Mouse (Mus musculus): ENCODE measurements around the gene Cks1b.

Cks1b gene

DNA sequence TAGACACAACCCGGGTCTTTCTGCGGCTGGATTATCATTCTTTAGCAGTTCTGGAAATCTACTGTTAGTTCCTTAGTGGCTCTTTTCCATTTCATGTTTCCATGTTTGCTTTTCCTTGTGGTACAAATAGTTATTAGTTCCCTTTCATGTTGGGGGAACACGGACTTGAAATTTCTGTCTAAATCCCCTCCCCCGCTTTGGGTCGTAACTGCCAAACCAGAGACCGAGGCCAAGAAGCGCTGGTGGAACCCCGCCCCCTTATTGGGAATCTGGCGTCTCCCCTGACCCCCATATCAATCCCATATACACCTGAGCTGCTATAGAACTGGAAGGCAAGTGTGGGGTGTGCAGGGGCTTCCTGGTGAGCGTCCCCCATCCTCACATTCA, 22.8 kb downstream of the Cks1b start:
- peak; percentile 47 for DNase-seq

DNA sequence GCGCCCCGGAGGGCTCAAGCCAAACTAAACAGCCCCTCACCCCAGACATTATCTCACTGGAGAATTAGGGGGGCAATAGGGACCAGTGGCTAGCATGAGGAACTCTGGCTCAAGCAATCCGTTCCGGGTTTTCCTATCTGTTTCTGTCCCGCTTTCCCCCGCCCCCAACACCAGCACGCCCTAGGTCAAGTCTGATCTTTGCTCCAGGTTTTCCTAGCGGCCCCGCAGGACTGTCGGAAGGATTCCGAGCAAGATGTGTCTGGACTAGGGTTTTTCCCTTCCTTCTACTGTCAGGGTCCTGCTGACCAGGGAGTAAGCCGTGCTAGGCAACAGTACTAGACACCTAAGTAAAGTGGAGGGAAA, 23.3 kb downstream of the Cks1b start:
- DNase-seq = peak; percentile 94

DNA sequence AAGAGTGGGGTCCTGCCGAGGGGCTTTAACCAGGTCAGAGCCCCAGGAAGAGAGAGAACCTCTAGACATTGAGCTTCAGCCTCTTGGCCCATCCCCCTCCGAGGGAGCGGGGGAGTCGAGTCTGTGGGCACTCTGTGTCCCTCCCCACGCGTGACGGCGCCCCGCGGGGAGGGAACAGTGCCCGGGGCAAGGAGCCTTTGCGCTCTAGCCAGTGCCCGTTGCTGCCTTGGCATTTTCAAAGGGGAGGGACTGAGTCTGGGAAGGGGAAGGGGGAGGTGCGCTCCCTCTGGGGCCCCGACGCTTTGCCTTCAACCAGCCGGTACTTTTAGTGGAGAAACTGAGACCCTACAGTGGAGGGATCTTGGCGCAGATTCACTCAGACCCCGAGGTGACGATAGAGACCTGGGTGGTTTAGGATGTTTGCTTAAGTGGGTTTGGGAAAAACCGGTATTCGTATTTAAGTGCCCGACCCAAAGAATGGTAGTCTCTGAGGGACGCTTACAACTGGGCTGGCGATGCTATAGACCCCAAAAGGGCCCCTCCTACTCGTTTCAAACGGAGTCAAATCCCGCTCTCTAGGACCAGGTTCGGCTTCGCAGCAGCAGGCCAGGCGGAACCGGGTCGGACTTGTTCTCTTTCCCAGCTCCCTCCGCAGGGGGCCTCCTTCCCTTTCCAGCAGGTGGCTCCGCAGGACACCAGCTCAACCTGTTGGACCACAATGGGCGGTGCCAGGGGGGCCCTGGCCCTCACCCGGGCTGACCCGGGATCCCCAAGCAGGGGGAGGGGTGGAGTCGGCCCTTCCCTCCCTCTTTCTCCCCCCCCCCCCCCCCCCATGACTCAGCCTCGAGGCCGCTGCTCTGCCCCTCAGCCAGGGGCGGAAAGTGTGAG, 23.9 kb downstream of the Cks1b start, which contains the start of gene Zbtb7b:
Zbtb7b (minus strand) TSS at position 771 of the 888 bp plus-strand sequence.
- DNase-seq = peak; percentile 94

DNA sequence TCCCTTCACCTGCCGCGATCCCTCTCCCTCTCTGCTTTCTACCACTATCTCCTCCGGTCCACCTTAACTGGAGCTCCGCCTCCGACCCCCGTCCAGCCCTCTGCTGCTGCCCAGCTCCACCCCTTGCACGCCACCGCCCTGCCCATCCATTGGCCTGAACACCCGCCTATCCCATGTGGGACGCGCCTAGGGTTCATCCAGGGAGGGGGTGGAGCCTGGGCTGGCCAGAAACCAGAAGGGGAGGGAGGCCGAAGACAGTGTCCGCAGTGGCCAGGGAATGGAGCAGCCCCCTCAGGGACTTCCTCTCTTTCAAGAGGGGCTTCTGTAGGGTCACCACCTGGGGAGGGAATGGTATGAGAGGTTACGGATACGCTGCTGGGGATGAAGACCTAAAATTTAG, 24.6 kb downstream of the Cks1b start:
- DNase-seq = peak; percentile 99

DNA sequence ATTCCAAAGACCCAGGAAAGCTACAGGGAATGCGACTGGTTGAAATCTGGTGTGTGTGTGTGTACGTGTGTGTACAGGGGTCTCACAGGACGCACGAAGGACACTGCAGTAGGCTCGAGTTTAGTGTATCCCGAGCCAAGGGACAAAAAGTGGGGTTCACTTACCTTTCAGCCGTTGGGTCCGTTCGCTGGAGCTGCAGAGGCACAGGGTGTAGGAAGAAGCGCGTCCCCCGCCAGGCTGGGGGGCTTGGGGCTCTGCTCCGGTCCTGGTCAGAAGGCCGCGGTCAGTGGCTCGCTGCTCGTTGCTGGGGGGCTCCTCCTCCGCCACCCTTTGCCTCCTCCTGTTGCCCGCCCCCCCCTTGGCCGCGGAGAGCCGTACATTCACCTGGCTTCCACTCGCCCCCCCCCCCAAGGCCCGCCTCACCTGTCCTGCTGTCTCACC, 25.3 kb downstream of the Cks1b start:
- DNase-seq = peak; percentile 60

DNA sequence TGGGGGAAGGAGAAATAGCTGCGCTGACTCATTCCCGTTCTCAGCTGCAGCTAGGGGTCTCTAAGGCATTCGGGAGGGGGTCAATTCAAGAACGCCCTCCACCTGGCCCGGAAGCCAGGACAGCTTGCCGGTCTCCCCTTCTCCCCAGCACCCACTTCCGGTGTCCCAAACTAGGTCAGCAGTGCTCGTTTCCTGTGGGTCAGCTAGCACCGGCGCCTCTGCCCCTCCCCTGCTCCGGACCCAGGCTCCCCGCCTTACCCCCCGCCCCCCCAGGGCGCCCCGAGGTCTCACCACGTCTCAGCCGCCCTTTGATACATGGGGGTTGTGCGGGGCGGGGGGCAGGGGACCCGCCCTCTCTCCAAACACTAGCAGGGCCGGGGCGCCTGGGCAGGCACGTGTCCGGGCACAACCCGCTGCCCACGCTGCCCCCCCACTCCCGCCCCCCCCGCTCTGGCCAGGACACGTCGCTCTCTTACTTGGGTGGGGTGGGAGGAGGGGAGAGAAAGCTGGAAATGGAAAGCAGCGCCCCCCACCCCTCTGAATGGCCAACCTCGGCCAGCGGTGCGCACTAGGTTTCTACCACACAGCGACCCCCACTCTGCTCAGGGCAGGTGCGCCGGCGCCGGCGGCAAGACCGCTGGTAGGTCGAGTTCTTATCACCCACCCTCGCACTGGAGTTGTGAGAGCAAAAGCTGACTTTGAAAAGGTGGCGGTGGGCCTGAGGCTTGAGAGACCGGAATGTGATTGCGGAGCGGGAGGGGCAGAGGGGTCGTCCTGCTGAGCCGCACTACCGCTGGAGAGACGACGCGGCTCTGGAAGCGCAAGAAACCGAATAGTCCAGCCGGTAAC, 26.3 kb downstream of the Cks1b start:
- peak; percentile 80 for DNase-seq

DNA sequence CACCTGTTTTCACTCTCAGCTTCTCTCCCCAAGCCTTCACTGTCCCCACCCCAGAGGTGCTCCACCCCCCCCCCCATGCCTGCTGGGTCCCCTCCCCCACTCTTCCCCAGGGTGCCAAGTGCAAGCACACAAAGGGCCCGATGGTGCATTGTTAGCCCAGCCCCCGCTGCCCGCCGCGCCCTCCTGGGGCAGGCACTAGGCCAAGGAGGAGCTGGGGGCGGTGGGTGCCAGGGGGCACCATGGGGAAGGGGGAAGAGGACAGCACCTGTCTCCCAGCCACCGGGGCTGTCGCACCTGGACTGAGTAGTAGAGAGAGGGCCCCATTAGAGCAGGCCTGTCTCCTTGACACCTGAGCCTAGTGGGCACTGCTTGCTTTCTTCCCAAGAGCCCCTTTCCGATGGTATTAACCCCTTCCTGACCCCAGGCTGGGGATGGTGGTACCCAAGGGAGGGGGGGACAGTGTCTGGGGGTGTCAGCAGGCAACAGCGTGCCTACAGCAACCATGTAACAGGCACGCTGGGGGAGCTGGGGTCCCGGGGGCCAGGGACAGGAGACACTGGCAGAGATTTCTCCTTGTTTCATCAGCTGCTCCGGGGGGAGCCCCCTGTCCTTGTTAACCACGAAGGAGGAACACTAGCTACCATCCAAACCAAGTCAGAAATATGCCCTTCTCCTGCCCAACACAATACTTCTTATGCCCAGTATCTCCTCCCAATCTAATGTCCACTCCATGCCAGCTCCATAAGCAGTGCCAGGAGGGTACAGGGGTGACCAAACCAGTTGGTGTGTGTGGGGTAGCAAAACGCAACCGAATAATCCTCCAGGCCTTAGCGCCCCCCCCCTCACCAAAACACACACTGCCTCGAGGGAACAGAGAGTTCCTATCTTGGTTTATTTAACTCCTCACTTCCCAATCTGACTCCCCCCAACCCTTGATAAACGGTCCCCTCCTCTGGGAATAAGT, 27.2 kb downstream of the Cks1b start:
- no peak for DNase-seq

DNA sequence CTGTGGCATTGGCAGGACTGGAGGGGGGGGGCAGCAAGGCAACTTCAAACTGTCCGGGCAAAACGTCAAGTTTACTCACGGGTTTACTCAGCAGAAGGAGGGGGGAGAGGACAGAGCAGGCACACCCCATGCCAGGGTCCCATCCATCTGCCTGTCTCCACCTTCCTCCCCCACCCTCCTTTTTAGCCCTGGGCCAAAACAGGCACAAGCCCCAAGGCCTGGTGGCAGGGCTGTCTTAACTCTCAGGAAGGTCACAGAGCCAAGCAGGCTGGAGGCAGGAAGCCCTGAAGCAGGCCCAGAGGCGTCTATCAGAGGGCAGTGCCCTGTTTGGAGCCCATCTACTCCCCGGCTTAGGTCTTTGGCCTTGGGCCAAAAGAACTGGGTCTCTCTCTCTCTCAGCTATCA, 28.1 kb downstream of the Cks1b start:
- DNase-seq = peak; percentile 50

DNA sequence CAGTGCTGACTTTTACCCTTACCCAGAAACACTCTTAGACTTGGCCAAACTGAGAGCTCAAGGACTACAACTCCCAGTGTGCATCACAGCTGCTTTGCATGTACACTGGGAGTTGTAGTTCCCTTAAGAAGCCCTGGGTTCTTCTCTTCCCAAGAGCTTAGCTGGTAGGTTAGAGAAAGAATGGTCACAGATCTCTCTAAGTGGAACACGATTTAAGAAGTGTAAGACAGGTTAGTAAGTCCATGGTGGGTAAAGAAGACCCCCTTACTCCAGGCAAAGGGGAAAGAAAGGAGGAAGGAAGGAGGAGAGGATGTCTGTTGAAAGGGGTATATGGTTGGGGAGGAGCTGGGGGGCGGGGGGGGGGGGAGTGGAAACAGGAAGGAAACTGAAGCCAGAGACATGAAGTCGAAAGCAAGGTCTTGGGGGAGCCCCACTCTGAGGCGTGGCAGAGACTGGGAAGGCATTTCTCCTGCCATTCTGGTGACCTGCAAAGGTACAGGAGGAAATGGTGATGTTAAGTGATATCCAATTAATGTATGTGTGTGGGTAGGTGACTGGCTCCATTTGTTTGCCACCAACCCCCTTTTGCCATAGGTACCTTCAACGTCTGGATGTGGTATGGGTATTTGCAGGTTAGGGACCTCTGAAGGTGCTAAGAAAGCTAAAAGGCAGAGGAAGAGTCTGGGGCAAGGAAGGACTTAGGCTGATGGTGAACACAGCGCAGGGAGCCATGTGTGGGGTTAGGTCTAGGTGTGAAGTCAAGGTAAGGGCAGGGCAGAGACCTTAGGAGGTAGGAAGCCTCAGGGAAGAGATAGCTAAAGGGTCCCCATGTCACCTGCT, 29.1 kb downstream of the Cks1b start:
- peak; percentile 54 for DNase-seq

DNA sequence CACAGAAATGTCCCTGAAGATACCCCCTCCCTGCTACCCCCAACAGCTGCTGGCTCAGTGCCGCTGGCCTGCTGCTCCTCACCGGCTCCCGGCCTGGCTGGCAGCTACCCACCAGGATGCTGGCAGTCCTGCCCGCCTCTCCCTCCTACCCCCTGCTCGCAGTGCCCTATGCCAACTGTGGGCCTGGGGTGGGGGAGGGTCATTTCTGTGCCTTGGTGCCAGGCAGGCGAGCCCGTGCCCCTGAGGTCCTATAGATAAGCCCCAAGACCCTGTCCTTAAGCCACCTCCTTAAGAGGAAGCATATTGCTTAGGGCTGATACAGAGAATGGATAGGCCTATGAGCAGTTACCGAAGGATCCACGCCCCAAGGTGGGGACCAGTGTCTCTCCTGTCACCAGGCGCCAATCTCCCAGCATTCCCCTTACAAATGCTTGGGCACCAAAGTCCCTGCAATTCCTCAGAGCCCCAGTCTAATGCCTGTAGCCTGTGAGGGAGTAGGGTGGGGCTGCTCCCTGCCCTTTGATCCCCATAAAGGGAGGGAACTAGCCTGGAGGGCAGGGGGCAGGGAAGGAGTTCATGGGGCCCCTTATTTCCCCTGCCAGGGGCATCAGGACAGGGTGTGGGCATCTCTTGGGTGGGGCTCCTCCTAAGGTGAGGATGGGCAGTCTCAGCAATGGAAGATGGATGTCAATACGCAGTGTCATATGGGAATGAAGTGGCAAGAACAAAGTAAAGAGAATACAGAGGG, 29.9 kb downstream of the Cks1b start:
- peak; percentile 69 for DNase-seq

DNA sequence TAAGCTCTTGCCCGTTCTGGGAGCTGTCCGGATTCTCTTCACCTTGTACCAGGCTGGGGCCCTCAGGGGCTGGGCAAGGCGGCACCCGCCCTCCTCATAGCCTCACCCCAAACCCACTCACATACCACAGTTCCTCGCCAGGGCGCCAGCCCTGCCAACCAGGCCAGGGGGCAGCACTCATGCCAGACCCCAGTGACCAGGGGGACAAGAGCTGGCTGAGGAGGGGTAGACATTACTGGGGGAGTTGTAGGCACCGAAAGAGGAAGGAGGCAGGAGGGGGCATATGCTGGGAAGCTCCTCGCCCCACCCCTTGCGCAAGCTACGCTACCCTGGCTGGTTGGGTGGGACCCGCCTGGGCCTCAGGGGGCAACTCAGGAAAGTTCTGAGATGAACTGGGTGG, 30.6 kb downstream of the Cks1b start:
- DNase-seq = no peak

DNA sequence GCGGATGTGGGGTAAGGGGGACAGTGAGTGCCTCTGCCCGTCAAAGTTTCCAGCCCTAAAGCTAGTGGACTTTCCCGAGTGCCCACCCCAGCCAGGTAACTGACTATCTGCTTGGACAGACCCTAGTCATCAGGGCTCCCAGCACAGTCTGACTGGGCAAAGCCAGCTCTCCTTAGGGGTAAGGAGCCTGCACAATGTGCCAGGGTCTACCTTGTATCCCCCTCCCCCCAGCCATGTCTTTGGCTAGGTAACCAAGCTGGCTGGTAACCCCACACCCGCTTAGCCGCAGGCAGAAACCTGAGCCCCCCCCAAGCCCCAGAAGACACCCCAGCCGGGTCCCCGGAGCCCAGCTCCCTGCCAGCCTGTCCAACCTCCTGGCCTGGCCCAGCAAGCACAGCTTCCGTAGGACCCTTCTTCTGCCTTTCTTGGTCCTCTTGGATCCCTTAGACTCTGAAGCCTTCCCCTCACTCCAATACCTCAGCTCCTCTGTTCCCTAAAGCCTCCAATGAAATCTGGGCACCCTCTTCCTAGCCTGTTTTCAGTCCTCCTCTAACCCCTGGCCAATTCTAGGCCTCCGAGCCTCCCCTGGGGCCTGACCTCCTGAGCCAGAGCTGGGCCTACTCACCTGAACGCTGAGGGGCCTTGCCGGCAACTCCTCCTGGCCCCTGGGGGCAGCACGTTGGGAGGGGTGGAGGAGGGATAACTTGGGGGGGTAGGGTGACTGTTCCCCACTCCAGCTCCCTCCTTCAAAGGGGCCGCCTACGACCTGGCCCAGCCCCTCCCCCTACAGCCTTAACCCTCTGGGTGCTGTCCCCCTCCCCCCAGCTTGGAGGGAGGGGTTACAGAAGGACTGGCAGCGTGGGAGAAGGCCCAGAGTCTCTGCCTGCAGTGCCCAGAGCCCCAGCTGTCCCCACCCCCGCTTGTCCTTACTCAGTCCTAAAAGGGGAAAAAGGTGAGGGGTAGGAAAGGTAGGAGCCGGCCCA, 31.5 kb downstream of the Cks1b start:
- DNase-seq = no peak

DNA sequence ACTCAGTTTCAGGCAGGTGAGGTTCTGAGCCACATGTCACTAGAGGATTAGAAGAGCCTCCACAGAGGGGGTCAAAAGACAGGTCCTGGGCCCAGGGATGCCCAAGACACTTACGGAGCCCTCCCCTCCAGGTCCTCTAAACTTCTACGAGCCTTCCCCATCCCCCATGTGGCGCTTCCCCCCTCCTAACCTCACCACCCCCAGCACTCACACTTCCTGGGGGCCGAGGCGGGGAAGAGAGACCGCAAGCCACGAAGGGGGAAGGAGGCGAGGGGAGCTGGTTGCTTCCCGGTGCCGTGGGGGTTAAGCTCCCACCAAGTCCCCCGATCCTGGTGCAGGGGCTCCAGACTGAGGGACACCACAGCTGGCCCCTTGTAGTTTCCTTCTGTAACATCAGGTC, 32.7 kb downstream of the Cks1b start:
- DNase-seq = no peak

DNA sequence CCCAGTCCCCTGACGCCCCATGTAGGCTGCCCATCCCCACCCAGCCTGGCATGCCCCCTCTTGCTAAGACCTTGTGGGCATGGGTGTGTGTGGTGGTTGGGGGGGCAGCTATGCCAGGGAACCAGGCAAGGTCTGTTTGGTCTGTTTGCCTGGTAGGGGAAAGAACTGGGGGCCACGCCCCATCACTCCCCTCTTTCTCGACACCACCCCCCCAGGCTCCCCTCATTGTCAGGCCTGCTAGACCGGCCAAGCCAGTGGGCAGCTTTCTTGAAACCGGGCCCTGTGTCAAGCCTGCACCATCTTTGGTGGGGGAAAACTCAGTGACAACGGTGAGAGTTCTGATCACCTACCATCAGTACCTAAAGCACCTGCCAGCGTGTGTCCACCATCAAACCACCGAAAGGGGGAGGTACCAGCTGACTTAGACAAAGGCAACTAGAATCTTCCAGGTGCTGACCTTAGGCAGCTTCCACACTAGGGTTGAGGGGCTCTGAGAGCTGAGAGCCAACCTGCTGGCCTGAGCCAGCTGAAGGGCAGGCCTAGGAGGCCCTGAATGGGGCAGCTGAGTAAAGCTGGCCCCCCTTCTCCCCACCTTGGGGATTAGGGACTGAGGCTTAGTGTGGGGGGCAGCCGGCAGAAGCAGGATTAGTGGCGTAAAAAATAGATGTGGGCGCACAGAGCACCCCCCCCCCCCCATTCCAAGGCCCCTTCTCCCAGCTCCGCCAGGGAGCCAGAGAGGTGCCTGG, 33.7 kb downstream of the Cks1b start:
- DNase-seq = no peak

DNA sequence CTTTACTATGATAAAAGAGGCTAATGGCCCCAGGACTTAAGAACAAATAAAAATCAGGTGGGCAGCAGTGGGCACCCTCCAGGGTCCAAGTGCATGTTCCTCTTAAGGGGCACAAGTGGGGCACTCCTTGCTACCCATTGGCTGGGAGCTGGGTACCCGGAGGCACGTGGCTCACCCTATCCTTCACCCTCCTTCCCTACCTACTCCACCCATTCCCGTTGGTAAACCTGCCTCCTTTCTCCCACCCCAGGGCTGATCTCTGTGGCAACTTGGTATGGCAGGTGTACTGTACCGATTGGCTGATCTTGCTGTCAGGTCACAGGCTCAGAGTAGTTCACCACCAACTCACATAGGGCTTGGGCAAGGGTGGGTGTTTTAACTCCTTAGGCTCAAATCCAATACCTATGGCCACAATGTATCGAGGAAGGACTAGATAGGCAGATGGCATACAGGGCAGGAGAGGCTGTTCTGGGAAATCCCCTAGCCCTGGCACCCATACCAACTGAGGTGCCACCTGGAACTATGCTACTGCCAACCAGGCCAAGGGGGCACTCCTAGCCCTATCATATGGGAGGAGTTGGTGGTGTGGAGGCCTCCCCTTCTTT, 34.4 kb downstream of the Cks1b start:
- no peak for DNase-seq

DNA sequence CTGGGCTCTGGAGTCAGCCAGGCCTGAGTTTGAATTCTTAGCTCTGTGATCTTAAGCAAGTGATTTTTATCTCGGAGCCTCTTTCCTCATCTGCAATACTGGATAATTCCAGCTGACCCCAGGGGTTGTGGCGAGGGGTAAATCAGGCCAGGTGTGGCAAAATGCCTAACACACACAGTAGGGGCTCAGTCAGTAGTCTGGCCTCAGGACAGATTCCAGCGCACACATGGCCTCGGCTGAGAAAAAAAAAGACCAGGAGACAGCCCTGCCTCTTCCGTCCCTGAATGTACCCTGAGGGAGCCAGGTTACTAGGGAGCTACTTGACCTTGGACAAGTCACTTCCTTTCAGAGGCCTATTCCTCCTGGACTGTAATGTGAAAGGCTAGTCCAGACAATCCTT, 35.2 kb downstream of the Cks1b start:
- DNase-seq = no peak

DNA sequence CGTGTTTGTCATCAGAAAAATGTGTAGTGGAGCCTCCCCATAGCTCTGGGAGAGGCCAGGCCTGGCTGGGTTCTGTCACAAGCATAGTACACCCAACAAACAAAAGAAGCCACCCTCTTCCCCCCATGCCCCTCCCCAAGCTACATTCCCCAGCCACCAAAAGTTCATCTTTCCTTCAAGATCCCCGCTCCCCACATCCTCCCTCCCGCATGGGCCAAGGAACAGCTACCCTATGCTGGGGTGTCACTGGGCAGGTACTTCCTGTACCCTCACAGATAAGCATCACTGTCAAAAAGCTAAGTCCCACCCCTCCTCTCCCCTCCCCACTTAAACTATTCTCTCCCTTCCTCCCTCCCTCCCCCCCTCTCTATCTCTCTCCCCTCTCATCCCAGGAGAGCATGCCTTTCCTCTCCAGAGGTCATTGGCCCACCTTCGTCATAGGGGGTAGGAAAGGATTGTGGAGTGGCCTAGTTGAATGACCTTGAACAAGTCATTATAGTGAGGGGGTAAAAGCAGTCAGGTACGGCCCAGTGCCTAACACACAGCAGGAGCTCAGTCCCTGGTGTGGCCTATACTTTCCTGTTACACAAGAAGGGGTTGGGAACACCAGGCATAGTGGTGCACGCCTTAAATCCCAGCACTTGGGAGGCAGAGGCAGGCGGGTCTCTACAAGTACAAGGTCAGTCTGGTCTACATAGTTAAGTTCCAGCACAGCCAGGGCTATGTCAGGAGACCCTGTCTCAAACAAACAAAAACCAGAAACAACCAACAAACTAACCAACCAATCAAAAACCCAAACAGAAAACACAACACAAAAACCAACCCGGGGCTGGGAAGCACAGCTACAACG, 35.9 kb downstream of the Cks1b start:
- DNase-seq = no peak

DNA sequence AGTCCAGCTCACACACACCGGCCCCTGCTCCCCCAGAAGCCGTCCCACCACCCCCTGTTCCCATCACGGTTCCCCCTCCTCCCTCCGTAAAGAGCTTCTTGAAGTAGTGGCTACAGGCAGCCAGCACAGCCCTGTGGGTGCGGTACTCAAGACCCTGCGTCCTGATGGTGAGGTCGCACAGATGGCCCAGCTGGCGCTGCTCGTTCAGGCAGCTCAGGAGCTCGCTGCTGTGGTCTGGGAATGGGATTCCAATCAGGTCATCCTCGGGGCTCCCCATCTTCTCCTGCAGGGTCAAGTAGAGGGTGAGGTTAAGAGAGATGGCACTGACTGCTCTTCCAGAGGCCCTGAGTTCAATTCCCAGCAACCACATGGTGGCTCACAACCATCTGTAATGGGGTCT, 37.0 kb downstream of the Cks1b start:
- no peak for DNase-seq

Measured in kidney, adult 9 months (tissue).